Mouse (Mus musculus) splenic B cell, adult 2 months (primary cell): ENCODE measurements around the gene Tmem107.
A peak's percentile ranks its signal among the peaks of the same experiment; 100 is the strongest.

Experiments
- DNase-seq: peaks from one replicate; pipeline ENCODE4 v3.0.0-alpha.2; 2011; ENCODE audit warnings: low read depth, low spot score
- H3K27me3 ChIP-seq: 2 replicates; pipeline ENCODE4 v1.6.1; 2012; ENCODE audit warnings: mild to moderate bottlenecking, low read length, moderate library complexity, mixed read lengths; ENCODE audit not compliant: control insufficient read depth, poor library complexity, insufficient read depth, severe bottlenecking
- H3K36me3 ChIP-seq: 2 replicates; pipeline ENCODE4 v1.6.1; 2012; ENCODE audit warnings: mild to moderate bottlenecking, low read length, moderate library complexity, mixed read lengths; ENCODE audit not compliant: control insufficient read depth, poor library complexity, insufficient read depth, severe bottlenecking

Gene Tmem107

GRCm38 (mm10) chr11:69110319-69111046 lies 39.9 kb downstream of the Tmem107 start:
- peak; percentile 92 for DNase-seq
- H3K27me3 ChIP-seq = no peaks in the 10 kb centered on the region
- H3K36me3 ChIP-seq = peaks cover 16% of the 10 kb centered on the region

GRCm38 (mm10) chr11:69111051-69111810 lies 40.6 kb downstream of the Tmem107 start:
- Histone ChIP-seq H3K27me3 (no peaks in the 10 kb centered on the region), H3K36me3 (peaks cover 15% of the 10 kb centered on the region)
- DNase-seq = peak; percentile 13

GRCm38 (mm10) chr11:69111865-69112264 lies 41.3 kb downstream of the Tmem107 start:
- peaks cover 11% of the 10 kb centered on the region for H3K36me3 ChIP-seq
- DNase-seq = peak; percentile 12
- no peaks in the 10 kb centered on the region for H3K27me3 ChIP-seq

- Histone ChIP-seq H3K27me3 (no peaks in the 10 kb centered on the region), H3K36me3 (peaks cover 6% of the 10 kb centered on the region; the same call in 1 of the 2 replicates)
- DNase-seq = no peak
These were observed 43.4 kb downstream of the Tmem107 start for GRCm38 (mm10) chr11:69114018-69114417.

- no peaks in the 10 kb centered on the region for H3K27me3 ChIP-seq
- peaks cover under 1% of the 10 kb centered on the region; the same call in 1 of the 2 replicates for H3K36me3 ChIP-seq
- DNase-seq = no peak
These were observed 44.0 kb downstream of the Tmem107 start for GRCm38 (mm10) chr11:69114621-69115020.

- Histone ChIP-seq H3K36me3 (no peaks in the 10 kb centered on the region), H3K27me3 (no peaks in the 10 kb centered on the region)
- DNase-seq = no peak
These were observed 46.2 kb downstream of the Tmem107 start for GRCm38 (mm10) chr11:69116843-69117242.

- Histone ChIP-seq H3K27me3 (no peaks in the 10 kb centered on the region), H3K36me3 (no peaks in the 10 kb centered on the region)
- peak; percentile 74 for DNase-seq
These were observed 47.4 kb downstream of the Tmem107 start for GRCm38 (mm10) chr11:69117737-69118695.

- no peaks in the 10 kb centered on the region for H3K27me3 ChIP-seq
- H3K36me3 ChIP-seq = no peaks in the 10 kb centered on the region
- DNase-seq = peak; percentile 92
These were observed 48.2 kb downstream of the Tmem107 start for GRCm38 (mm10) chr11:69118765-69119164.

GRCm38 (mm10) chr11:69119446-69120155 lies 49.0 kb downstream of the Tmem107 start:
- DNase-seq = no peak
- Histone ChIP-seq H3K27me3 (no peaks in the 10 kb centered on the region), H3K36me3 (no peaks in the 10 kb centered on the region)

- DNase-seq = peak; percentile 40
These were observed 49.8 kb downstream of the Tmem107 start, which contains the start of gene Hes7 for GRCm38 (mm10) chr11:69120221-69121000. Hes7 (plus strand) TSS chr11:69120404.

GRCm38 (mm10) chr11:69121001-69121740 lies 50.6 kb downstream of the Tmem107 start:
- peak; percentile 40 for DNase-seq
- H3K36me3 ChIP-seq = no peaks in the 10 kb centered on the region
- H3K27me3 ChIP-seq = no peaks in the 10 kb centered on the region

More at GRCm38 (mm10) chr11:69120221-69121000, 49.8 kb downstream of the Tmem107 start, which contains the start of gene Hes7:
- Histone ChIP-seq H3K36me3 (no peaks in the 10 kb centered on the region), H3K27me3 (no peaks in the 10 kb centered on the region)

GRCm38 (mm10) chr11:69121741-69122335 lies 51.2 kb downstream of the Tmem107 start:
- H3K36me3 ChIP-seq = no peaks in the 10 kb centered on the region
- DNase-seq = no peak
- H3K27me3 ChIP-seq = no peaks in the 10 kb centered on the region
